Mouse (Mus musculus) neural tube, embryonic 13.5 days (tissue): Measurements from ENCODE around the gene Gm17361. TPM values are rescaled to one million over a fixed set of nuclear protein-coding genes. Genes with fewer than 3 reads are reported as not detected.
"Not testable (repeated sequence)": the region's sequence is repeated elsewhere in the genome, so short reads cannot be mapped to it uniquely, and the experiment has no call there.

Source experiments
- ATAC-seq: fragments of 200-750 bp; cut with Nextera tagmentation; 2 replicates; pipeline ENCODE4 v1.8.0; 2017; ENCODE audit warnings: low read depth, mild to moderate bottlenecking, moderate TSS enrichment, moderate library complexity
- H3K27ac ChIP-seq: fragments of 300-500 bp; sonication (generic); replicated peaks from 2 replicates; pipeline ENCODE4 v1.5.1; 2015; ENCODE audit warnings: moderate library complexity, mild to moderate bottlenecking, inconsistent platforms
- H3K27me3 ChIP-seq: fragments of 300-500 bp; sonication (generic); 2 replicates; pipeline ENCODE4 v1.6.1; 2015; ENCODE audit warnings: mild to moderate bottlenecking, inconsistent platforms
- H3K36me3 ChIP-seq: fragments of 300-500 bp; sonication (generic); 2 replicates; pipeline ENCODE4 v1.6.1; 2015; ENCODE audit warnings: mild to moderate bottlenecking, inconsistent platforms
- H3K4me1 ChIP-seq: fragments of 300-500 bp; sonication (generic); replicated peaks from 2 replicates; pipeline ENCODE4 v1.6.1; 2015; ENCODE audit warnings: inconsistent platforms
- H3K4me2 ChIP-seq: fragments of 300-500 bp; sonication (generic); 2 replicates; pipeline ENCODE4 v1.6.1; 2015; ENCODE audit warnings: inconsistent platforms, mild to moderate bottlenecking, moderate library complexity
- H3K4me3 ChIP-seq: fragments of 300-500 bp; sonication (generic); 2 replicates; pipeline ENCODE4 v1.5.1; 2015; ENCODE audit warnings: mild to moderate bottlenecking, inconsistent platforms
- H3K9ac ChIP-seq: fragments of 300-500 bp; sonication (generic); 2 replicates; pipeline ENCODE4 v1.6.1; 2015; ENCODE audit warnings: moderate library complexity, mild to moderate bottlenecking, inconsistent platforms
- H3K9me3 ChIP-seq: fragments of 300-500 bp; sonication (generic); 2 replicates; pipeline ENCODE4 v1.6.1; 2016; ENCODE audit warnings: inconsistent platforms
- WGBS: fragments of 180-500 bp; shearing (Covaris S2); methylation state at CpG from one replicate; pipeline ENCODE4 v1.1.7; 2015; 5-methylcytosine and 5-hydroxymethylcytosine counted together
- polyA plus RNA-seq: library from polyadenylated mRNA; unstranded; fragments of >200 nt; fragmentation: Nextera tagmentation; extraction: Ambion mirVana; gene quantifications from 2 replicates; pipeline ENCODE4 v1.2.1, GENCODE M21; 2015

The Gm17361 gene
- polyA plus RNA-seq: not detected in 2 replicates

GRCm38 (mm10) chrX:125003863-125004262 lies at the start of gene Gm17361:
TSS of gene Gm17361 (plus strand) at chrX:125004163.
- H3K27me3 ChIP-seq, H3K27ac ChIP-seq, ATAC-seq, H3K4me1 ChIP-seq, H3K36me3 ChIP-seq, H3K9me3 ChIP-seq, H3K4me2 ChIP-seq, H3K4me3 ChIP-seq, H3K9ac ChIP-seq: not testable (repeated sequence)
- no CpG with 5 or more reads among the region's 4 CpGs for WGBS
